In the genomic region with DNA sequence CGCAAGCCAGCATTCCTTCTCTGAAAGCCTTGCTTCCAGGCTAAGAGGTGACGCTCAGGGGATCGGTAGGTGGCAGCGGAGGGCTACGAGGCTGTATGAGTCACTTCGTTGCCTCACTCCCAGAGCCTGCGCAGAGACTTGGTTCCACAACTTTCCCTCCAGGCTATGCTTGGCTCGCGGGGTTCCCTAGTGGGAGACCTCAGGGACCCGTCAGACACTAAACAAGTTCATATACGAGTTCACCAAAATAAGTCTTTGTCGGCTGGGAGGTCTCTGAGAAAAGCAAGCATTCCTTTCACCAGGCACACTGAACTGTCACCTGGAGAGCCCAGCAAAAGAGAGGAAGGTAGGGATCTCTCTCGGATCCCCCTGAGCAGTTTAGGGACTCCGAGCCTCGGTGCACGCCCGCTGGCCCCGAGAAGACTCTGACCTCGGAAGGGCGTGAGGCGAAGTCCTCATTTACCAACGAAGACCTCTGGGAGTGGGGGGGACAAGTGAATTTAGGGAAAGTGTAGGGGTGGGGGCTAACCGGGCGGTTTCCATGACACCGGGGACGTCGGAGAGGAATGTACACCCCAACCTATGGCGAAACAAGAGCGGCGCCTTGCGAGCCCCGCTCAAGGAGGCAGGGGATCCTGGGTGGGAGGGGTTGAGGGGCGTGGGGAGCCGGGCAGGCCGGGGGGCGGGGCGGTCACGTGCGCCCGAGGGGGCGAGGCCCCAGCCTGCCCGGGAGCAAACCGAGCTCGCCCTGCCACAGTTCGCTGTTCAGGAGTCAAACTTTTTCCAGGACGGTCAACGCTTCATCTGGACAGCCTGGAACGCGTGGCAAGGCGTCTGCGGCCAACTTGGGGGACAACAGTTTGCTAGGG, we compare ENCODE assay signal across 8 mouse cellular contexts. TPM values are rescaled to one million over a fixed set of nuclear protein-coding genes. Genes with fewer than 3 reads are reported as not detected.
A peak's percentile ranks its signal among the peaks of the same experiment; 100 is the strongest.
DNase-seq lines count a peak whose midpoint lies in the region; ATAC-seq and TF ChIP-seq lines count a peak whose summit lies in the region.

Flvcr2 (plus strand) TSS at position 713 of the 869 bp plus-strand sequence.

- peaks cover 6% of the 10 kb centered on the region; the same call in 1 of the 2 replicates for H3K27me3 ChIP-seq in embryonic facial prominence, embryonic 15.5 days
- peaks cover 6% of the 10 kb centered on the region for H3K27me3 ChIP-seq in heart, embryonic 12.5 days (replicated peaks)
- H3K27me3 ChIP-seq in kidney, embryonic 16.5 days (ENCODE audit: insufficient read depth, low read length) = peaks cover 9% of the 10 kb centered on the region
- no peaks in the 10 kb centered on the region; the same call in 1 of the 2 replicates for H3K27me3 ChIP-seq in splenic B cell, adult 2 months (ENCODE audit: control insufficient read depth, insufficient read depth, low read length, poor library complexity, severe bottlenecking)

- peak within 1 kb of the TSS; percentile 31 for H3K9ac ChIP-seq in embryonic facial prominence, embryonic 15.5 days
- H3K9ac ChIP-seq in heart, embryonic 12.5 days = peak within 1 kb of the TSS; percentile 72
- H3K9ac ChIP-seq in kidney, embryonic 16.5 days (replicated peaks; ENCODE audit: low read length) = peak within 1 kb of the TSS; percentile 69

- TF ChIP-seq POLR2A in bone marrow, adult 2 months (IDR thresholded peaks at IDR 0.05; ENCODE audit: borderline replicate concordance, control insufficient read depth, low read depth, low read length) = no peak

- H3K4me3 ChIP-seq in bone marrow, adult 2 months (replicated peaks; ENCODE audit: control insufficient read depth, low read depth, low read length) = no peak within 1 kb of the TSS
- H3K4me3 ChIP-seq in embryonic facial prominence, embryonic 15.5 days (replicated peaks) = peak within 1 kb of the TSS; percentile 55
- H3K4me3 ChIP-seq in heart, embryonic 12.5 days = peak within 1 kb of the TSS; percentile 57
- peak within 1 kb of the TSS; percentile 62 for H3K4me3 ChIP-seq in kidney, embryonic 16.5 days (ENCODE audit: low read length)

- peak; percentile 76 for DNase-seq in 3T3-L1 (ENCODE audit: low read depth, low spot score)
- peak; percentile 70 for DNase-seq in liver
- DNase-seq in monocyte, adult 2 months (ENCODE audit: low read depth in 1 of 2, low spot score in 2 of 2) = peak; percentile 22 to 27
- DNase-seq in splenic B cell, adult 2 months (ENCODE audit: low read depth, low spot score) = peak; percentile 23

- no peaks in the 10 kb centered on the region for H3K4me1 ChIP-seq in bone marrow, adult 2 months (ENCODE audit: control insufficient read depth, insufficient read depth, low read length)
- H3K4me1 ChIP-seq in embryonic facial prominence, embryonic 15.5 days = peaks cover 13% of the 10 kb centered on the region
- peaks cover 13% of the 10 kb centered on the region for H3K4me1 ChIP-seq in heart, embryonic 12.5 days (replicated peaks)
- 0 out of 2 replicates have a peak, but pooled peaks cover 5% of the 10 kb centered on the region for H3K4me1 ChIP-seq in kidney, embryonic 16.5 days (ENCODE audit: insufficient read depth, low read length)

- peak; percentile 53 for TF ChIP-seq CTCF in bone marrow, adult 2 months (IDR thresholded peaks at IDR 0.05; ENCODE audit: control insufficient read depth, insufficient read depth, low read length)

- ATAC-seq in embryonic facial prominence, embryonic 15.5 days (ENCODE audit: insufficient number of reproducible peaks, low FRiP score, low TSS enrichment, low read depth) = peak; percentile 87
- peak; percentile 90 for ATAC-seq in heart, embryonic 12.5 days (ENCODE audit: insufficient number of reproducible peaks, low FRiP score)
- peak; percentile 92 for ATAC-seq in kidney, embryonic 16.5 days (ENCODE audit: low FRiP score, low TSS enrichment)

- WGBS in bone marrow, adult 2 months = 2% methylated on average over 51 of the region's 51 CpGs
- under 1% methylated on average over 51 of the region's 51 CpGs for WGBS in embryonic facial prominence, embryonic 15.5 days
- WGBS in heart, embryonic 12.5 days = 1% methylated on average over 51 of the region's 51 CpGs
- under 1% methylated on average over 49 of the region's 51 CpGs for WGBS in kidney, embryonic 16.5 days

- H3K9me3 ChIP-seq in embryonic facial prominence, embryonic 15.5 days (replicated peaks) = no peaks in the 10 kb centered on the region
- no peaks in the 10 kb centered on the region for H3K9me3 ChIP-seq in heart, embryonic 12.5 days (replicated peaks)
- H3K9me3 ChIP-seq in kidney, embryonic 16.5 days (ENCODE audit: low read length) = no peaks in the 10 kb centered on the region

- H3K36me3 ChIP-seq in embryonic facial prominence, embryonic 15.5 days = no peaks in the 10 kb centered on the region
- no peaks in the 10 kb centered on the region for H3K36me3 ChIP-seq in heart, embryonic 12.5 days
- no peaks in the 10 kb centered on the region for H3K36me3 ChIP-seq in kidney, embryonic 16.5 days (ENCODE audit: insufficient read depth, low read length)
- no peaks in the 10 kb centered on the region for H3K36me3 ChIP-seq in splenic B cell, adult 2 months (ENCODE audit: control insufficient read depth, insufficient read depth, low read length, poor library complexity, severe bottlenecking)

- H3K4me2 ChIP-seq in embryonic facial prominence, embryonic 15.5 days (replicated peaks) = peak within 1 kb of the TSS; percentile 98
- H3K4me2 ChIP-seq in heart, embryonic 12.5 days = peak within 1 kb of the TSS; percentile 97
- peak within 1 kb of the TSS; percentile 100 for H3K4me2 ChIP-seq in kidney, embryonic 16.5 days (replicated peaks; ENCODE audit: low read depth, low read length)

- no peak within 1 kb of the TSS for H3K27ac ChIP-seq in bone marrow, adult 2 months (ENCODE audit: control insufficient read depth, insufficient read depth, low read depth, low read length, poor library complexity)
- H3K27ac ChIP-seq in embryonic facial prominence, embryonic 15.5 days (replicated peaks) = peak within 1 kb of the TSS; percentile 76
- H3K27ac ChIP-seq in heart, embryonic 12.5 days (ENCODE audit: poor library complexity, severe bottlenecking) = peak within 1 kb of the TSS; percentile 37
- H3K27ac ChIP-seq in kidney, embryonic 16.5 days (ENCODE audit: low read length) = peak within 1 kb of the TSS; percentile 55; the same call in 1 of the 2 replicates

RNA-seq across cellular contexts. Expression of gene Flvcr2, which starts in this region (rescaled TPM):
- 0.42 TPM in 1 of 2 replicates, not detected in the other for polyA plus RNA-seq in bone marrow, adult 2 months (2011; ENCODE audit: insufficient read depth, insufficient read length, low replicate concordance, missing spikeins)
- polyA plus RNA-seq in embryonic facial prominence, embryonic 15.5 days (2015; fragmentation: Nextera tagmentation; extraction: Ambion mirVana) = 2.3 and 3.2 TPM in 2 replicates
- 6.8 and 7.1 TPM in 2 replicates for polyA plus RNA-seq in heart, embryonic 12.5 days (2016; fragmentation: Nextera tagmentation; extraction: Ambion mirVana)
- 6.2 and 7.1 TPM in 2 replicates for polyA plus RNA-seq in kidney, embryonic 16.5 days (2015; fragmentation: Nextera tagmentation; extraction: Ambion mirVana)

Comparison
In these comparisons a context has a peak if more than half of its experiments do, and no peak if none do; other contexts are left out.
1. DNase-seq: peak in every context shown above with its lines; median percentile 76 in 3T3-L1; 70 in liver; 24 in monocyte, adult 2 months; 23 in splenic B cell, adult 2 months.